Mouse (Mus musculus) olfactory bulb, adult 2 months (tissue): ENCODE measurements at regions not wholly inside any gene's neighbourhood (a gene's known extent, or its start where the extent isn't known, plus 50 kb on each side); places are given as distances from the start of the nearest gene placed in this dataset.

Source experiments
- CTCF ChIP-seq: fragments of 200-500 bp; IDR thresholded peaks from 2 replicates; pipeline ENCODE4 v1.5.1; 2012; ENCODE audit warnings: low read depth, mild to moderate bottlenecking, low read length, moderate library complexity; ENCODE audit not compliant: insufficient read depth
- POLR2A ChIP-seq: fragments of 200-500 bp; IDR thresholded peaks from 2 replicates; pipeline ENCODE4 v1.6.1; 2012; ENCODE audit warnings: mild to moderate bottlenecking, low read depth, low read length, moderate library complexity; ENCODE audit not compliant: insufficient read depth

DNA sequence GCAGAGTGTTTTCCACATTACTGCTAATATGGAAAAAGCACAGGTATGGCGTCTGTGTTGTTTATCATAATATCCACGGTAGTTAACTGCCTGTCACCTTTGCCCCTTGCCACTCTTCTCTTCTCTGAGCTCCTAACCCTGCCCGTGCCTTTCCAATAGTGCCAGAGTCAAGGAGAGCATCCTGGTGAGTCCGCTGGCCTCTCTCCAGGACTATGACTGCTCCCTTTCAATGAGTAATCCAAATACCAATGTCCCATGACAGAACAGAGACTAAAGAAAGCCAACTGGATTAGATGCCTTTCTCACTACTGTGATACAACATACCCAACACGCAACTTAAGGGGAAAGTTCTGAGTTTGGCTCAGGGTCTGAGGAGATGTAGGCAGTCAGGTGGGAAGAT, 430.8 kb upstream of the Adamts16 start:
- no peak for TF ChIP-seq POLR2A
- no peak for TF ChIP-seq CTCF
